Mouse (Mus musculus): ENCODE measurements around the gene Fbxo47. TPM values are rescaled to one million over a fixed set of nuclear protein-coding genes. Genes with fewer than 3 reads are reported as not detected.

Gene Fbxo47
- polyA plus RNA-seq (2012; rRNA removed), result 0.24 and 0.28 TPM in 2 replicates

DNA sequence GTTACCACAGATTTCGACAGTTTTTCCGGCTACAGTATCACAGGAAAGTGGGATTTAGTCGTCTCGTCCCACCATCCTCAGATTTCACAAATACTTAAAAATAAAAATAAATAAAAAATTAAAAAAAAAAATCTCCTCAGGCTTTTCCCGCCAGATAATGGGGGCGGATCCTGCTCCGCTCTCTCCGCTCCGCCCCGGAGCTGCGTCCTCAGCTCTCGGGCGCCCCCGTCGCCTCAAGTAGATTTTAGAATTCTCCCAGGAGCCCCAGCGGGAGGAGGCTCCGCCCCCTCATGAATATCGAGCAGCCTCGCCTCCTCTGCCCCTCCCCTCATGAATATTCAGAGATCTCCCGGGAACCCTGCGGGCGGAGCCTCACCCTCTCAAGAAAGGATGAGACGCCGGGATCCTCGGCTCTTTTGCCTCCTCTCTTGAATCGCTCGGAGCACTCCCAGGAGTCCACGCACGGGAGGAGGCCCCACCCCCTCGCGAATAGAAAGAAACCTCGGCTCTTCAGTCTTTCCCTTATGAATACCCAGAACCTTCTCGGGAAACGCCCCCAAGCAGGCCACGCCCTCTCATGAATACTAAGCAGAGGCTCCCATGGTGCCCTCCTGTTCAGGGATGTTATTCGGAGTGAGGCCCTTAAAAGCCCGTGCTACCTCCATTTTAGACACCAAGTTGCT is at the start of gene Fbxo47:
Gene Fbxo47, minus strand, starts transcription at position 237 of the 683 bp plus-strand sequence.

DNA sequence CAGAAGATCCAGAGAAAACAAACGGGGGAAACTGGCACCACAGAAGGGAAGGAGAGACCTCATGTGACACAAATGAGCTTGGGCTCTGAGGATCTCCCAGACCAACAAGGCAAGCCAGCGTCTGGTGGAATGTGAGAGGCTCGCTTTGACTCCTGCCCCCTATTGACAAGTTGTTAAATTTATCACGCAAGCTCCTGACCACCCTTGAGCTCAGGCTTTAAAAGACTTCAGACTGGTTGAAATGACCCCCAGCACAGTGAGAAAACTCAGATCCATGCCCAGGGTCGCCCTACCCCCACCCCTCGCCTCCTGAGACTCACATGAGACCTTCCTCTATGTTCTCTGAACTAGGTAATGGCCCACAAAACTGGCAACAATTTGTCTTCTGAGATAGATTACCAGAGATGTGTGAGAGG is 43.4 kb downstream of the Fbxo47 start, which contains the start of gene B230217C12Rik:
Gene B230217C12Rik, plus strand, starts transcription at position 242 of the 416 bp plus-strand sequence.

Other genes with a start within 250 kb of the Fbxo47 start
- 2.2 and 2.8 TPM in 2 replicates for gene Mllt6, start 220.7 kb downstream of the Fbxo47 start, polyA plus RNA-seq (2012; rRNA removed)
- 23.1 and 25.8 TPM in 2 replicates for gene Cisd3, start 198.3 kb downstream of the Fbxo47 start, polyA plus RNA-seq (2012; rRNA removed)
- gene Pcgf2, start 183.7 kb downstream of the Fbxo47 start, polyA plus RNA-seq (2012; rRNA removed), result 9.7 and 14.6 TPM in 2 replicates
- gene Psmb3, start 180.8 kb downstream of the Fbxo47 start, polyA plus RNA-seq (2012; rRNA removed), result 166 and 173 TPM in 2 replicates
- gene Pip4k2b, start 139.4 kb downstream of the Fbxo47 start, polyA plus RNA-seq (2012; rRNA removed), result 4.7 and 5.1 TPM in 2 replicates
- 6.0 and 6.5 TPM in 2 replicates for gene Cwc25, start 117.6 kb downstream of the Fbxo47 start, polyA plus RNA-seq (2012; rRNA removed)
- 0.05 TPM in 1 of 2 replicates, not detected in the other for gene 1700001P01Rik, start 108.2 kb downstream of the Fbxo47 start, polyA plus RNA-seq (2012; rRNA removed)
- gene Rpl23, start 101.7 kb downstream of the Fbxo47 start, polyA plus RNA-seq (2012; rRNA removed), result 465 and 506 TPM in 2 replicates
- gene Lasp1, start 85.2 kb downstream of the Fbxo47 start, polyA plus RNA-seq (2012; rRNA removed), result 26.2 and 29.9 TPM in 2 replicates
- gene B230217C12Rik, start 43.4 kb downstream of the Fbxo47 start, polyA plus RNA-seq (2012; rRNA removed), result 0.22 and 0.30 TPM in 2 replicates
- 0.76 and 0.85 TPM in 2 replicates for gene Plxdc1, start 102.3 kb upstream of the Fbxo47 start, polyA plus RNA-seq (2012; rRNA removed)
- gene Arl5c, start 112.0 kb upstream of the Fbxo47 start, polyA plus RNA-seq (2012; rRNA removed), result 3.9 and 5.6 TPM in 2 replicates
- gene Cacnb1, start 138.9 kb upstream of the Fbxo47 start, polyA plus RNA-seq (2012; rRNA removed), result 0.65 and 0.72 TPM in 2 replicates
- gene Rpl19, start 142.6 kb upstream of the Fbxo47 start, polyA plus RNA-seq (2012; rRNA removed), result 850 and 958 TPM in 2 replicates
- gene Stac2, start 169.3 kb upstream of the Fbxo47 start, polyA plus RNA-seq (2012; rRNA removed), result 0.02 TPM in 1 of 2 replicates, not detected in the other